Mouse (Mus musculus): ENCODE results near the gene Ckmt2. TPM values are rescaled to one million over a fixed set of nuclear protein-coding genes. Genes with fewer than 3 reads are reported as not detected.

Gene Ckmt2
- polyA plus RNA-seq, 1 experiment from 2014 or later, result not detected

GRCm38 (mm10) chr13:91807155-91807839, 69.4 kb downstream of the Ckmt2 start, which contains the start of gene Zcchc9:
Gene Zcchc9 (minus strand): TSS chr13:91807705.
- peak; percentile 96 for ATAC-seq (ENCODE audit: insufficient number of reproducible peaks, insufficient read depth, low FRiP score, low TSS enrichment, low read depth)
- Histone ChIP-seq H3K4me1 (replicated peaks) (peaks cover 9% of the 10 kb centered on the region), H3K27ac (peak within 1 kb of the TSS; percentile 96), H3K4me2 (peak within 1 kb of the TSS; percentile 67), H3K4me3 (replicated peaks) (peak within 1 kb of the TSS; percentile 90), H3K36me3 (peaks cover 19% of the 10 kb centered on the region), H3K9ac (replicated peaks) (peak within 1 kb of the TSS; percentile 95), H3K9me3 (no peaks in the 10 kb centered on the region), H3K27me3 (no peaks in the 10 kb centered on the region)
- 1% methylated on average over 50 of the region's 50 CpGs for WGBS

Other genes with a start within 250 kb of the Ckmt2 start
- gene Acot12, start 135.4 kb downstream of the Ckmt2 start, polyA plus RNA-seq (2016; fragmentation: Nextera tagmentation; extraction: Ambion mirVana), result not detected in 2 replicates
- 33.1 and 34.7 TPM in 2 replicates for gene Zcchc9, start 69.2 kb downstream of the Ckmt2 start, polyA plus RNA-seq (2016; fragmentation: Nextera tagmentation; extraction: Ambion mirVana)